Mouse (Mus musculus) ES-Bruce4 (cell line): ENCODE data around the gene Smpdl3a.

Experiments
- CTCF ChIP-seq: IDR thresholded peaks from one replicate; pipeline ENCODE4 v1.8.1; 2011; ENCODE audit warnings: low read depth, low read length
- POLR2A ChIP-seq: IDR thresholded peaks from one replicate; pipeline ENCODE4 v1.8.1; 2011; ENCODE audit warnings: low read length; ENCODE audit not compliant: insufficient read depth

- TF ChIP-seq POLR2A (no peak), CTCF (no peak)
These were observed 41.0 kb downstream of the Smpdl3a start for GRCm38 (mm10) chr10:57835094-57835493.
